Mouse (Mus musculus) thymus, adult 2 months (tissue): ENCODE measurements around the gene Lrrtm3. TPM values are rescaled to one million over a fixed set of nuclear protein-coding genes. Genes with fewer than 3 reads are reported as not detected.

ENCODE experiments used
- DNase-seq: peaks from one replicate; pipeline ENCODE4 v3.0.0; 2021
- H3K27ac ChIP-seq: fragments of 200-500 bp; 2 replicates; pipeline ENCODE4 v1.5.1; 2012; ENCODE audit warnings: low read length, control low read depth; ENCODE audit not compliant: control insufficient read depth, insufficient read depth
- H3K27me3 ChIP-seq: fragments of 200-500 bp; 2 replicates; pipeline ENCODE4 v1.6.1; 2012; ENCODE audit warnings: mild to moderate bottlenecking, low read length, moderate library complexity, mixed read lengths; ENCODE audit not compliant: control insufficient read depth, insufficient read depth
- H3K36me3 ChIP-seq: fragments of 200-500 bp; 2 replicates; pipeline ENCODE4 v1.6.1; 2012; ENCODE audit warnings: mild to moderate bottlenecking, low read length, moderate library complexity; ENCODE audit not compliant: control insufficient read depth, insufficient read depth
- H3K4me1 ChIP-seq: fragments of 200-500 bp; replicated peaks from 2 replicates; pipeline ENCODE4 v1.6.1; 2012; ENCODE audit warnings: low read length; ENCODE audit not compliant: control insufficient read depth, insufficient read depth
- H3K4me3 ChIP-seq: fragments of 200-500 bp; 2 replicates; pipeline ENCODE4 v1.5.1; 2012; ENCODE audit warnings: mild to moderate bottlenecking, low read length, control low read depth, moderate library complexity; ENCODE audit not compliant: control insufficient read depth, insufficient read depth
- CTCF ChIP-seq: fragments of 200-500 bp; IDR thresholded peaks from 2 replicates; pipeline ENCODE4 v1.5.1; 2012; ENCODE audit warnings: mild to moderate bottlenecking, control low read depth, low read length, moderate library complexity, borderline replicate concordance; ENCODE audit not compliant: control insufficient read depth, poor library complexity, insufficient read depth; ENCODE audit errors: extremely low read depth
- POLR2A ChIP-seq: fragments of 200-500 bp; IDR thresholded peaks from 2 replicates; pipeline ENCODE4 v1.6.1; 2012; ENCODE audit warnings: mild to moderate bottlenecking, low read length, control low read depth, moderate library complexity; ENCODE audit not compliant: control insufficient read depth, poor library complexity, insufficient read depth; ENCODE audit errors: extremely low read depth
- WGBS: fragments of 180-500 bp; shearing (Covaris S2); methylation state at CpG from one replicate; pipeline ENCODE4 v1.1.7; 2018; 5-methylcytosine and 5-hydroxymethylcytosine counted together
- polyA plus RNA-seq: library from polyadenylated mRNA; depleted of rRNA; stranded (reverse); fragments of >200 nt; gene quantifications from 2 replicates; pipeline ENCODE4 v1.2.3, GENCODE M21; 2012

The Lrrtm3 gene
- polyA plus RNA-seq, 1 experiment = not detected

DNA sequence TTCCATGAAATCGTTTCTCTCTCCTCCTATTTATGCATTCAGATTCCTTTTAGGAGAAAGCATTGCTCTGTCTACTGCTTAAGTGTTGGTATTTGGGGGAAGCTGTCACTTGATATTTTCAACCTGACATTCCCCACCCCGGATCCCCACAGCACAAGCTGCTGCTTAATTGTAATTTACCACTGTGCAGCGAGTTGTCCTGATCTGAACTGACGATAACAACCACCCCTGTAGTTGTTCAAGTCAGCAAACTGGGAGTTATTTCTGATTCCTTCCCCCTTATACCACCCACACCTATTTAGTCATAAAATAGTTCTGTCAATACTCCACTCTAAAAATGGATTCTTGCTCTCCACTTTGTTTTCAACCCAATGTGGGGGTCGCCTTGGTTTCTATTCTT is 95.8 kb downstream of the Lrrtm3 start:
- Histone ChIP-seq H3K4me1 (no peaks in the 10 kb centered on the region), H3K27ac (no peak overlapping the region), H3K4me3 (no peak overlapping the region), H3K27me3 (no peaks in the 10 kb centered on the region), H3K36me3 (no peaks in the 10 kb centered on the region)
- no peak for DNase-seq
- no peak for TF ChIP-seq CTCF
- TF ChIP-seq POLR2A = no peak
- 93% methylated on average over 5 of the region's 5 CpGs for WGBS

DNA sequence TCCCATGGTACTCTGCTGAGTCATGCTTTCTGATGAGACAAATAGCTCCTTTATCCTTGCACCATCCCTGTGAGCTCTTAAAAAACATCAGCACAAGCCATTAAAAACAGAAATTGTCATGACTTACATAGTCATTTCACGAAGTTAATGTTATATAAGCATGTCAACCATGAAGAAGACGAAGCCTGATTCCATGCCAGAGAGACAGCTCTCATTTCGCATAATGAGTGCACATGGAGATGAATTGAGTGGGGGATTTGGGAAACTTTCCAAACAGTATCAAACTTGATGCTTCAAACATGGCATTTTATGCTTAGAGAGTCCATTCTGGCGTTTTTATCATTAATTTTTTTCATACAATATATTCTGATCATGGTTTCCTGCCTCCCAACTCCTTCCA is 104.5 kb downstream of the Lrrtm3 start:
- DNase-seq = no peak
- WGBS = 69% methylated on average over 4 of the region's 4 CpGs
- TF ChIP-seq CTCF = no peak
- TF ChIP-seq POLR2A = no peak
- H3K36me3 ChIP-seq = no peaks in the 10 kb centered on the region
- no peaks in the 10 kb centered on the region for H3K4me1 ChIP-seq
- no peak overlapping the region for H3K27ac ChIP-seq
- H3K27me3 ChIP-seq = no peaks in the 10 kb centered on the region
- no peak overlapping the region for H3K4me3 ChIP-seq

DNA sequence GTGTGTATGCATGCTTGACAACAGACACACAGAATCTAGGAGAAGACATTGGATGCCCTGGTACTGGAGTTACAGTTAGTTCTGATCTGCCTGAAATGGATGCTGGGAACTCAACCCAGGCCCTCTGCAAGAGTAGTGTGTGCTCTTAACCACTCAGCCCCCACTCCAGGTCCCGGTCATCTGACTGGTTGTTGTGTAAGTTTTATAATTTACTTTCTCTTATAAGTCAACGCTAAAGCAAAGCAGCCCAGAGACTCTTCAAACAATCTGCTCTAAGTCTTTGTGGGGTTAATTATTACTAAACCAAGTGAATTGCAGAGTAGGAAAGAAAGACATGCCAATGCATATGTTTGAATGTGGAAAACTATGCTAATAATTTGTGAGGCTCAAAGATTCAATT is 110.7 kb downstream of the Lrrtm3 start:
- Histone ChIP-seq H3K36me3 (no peaks in the 10 kb centered on the region), H3K4me1 (no peaks in the 10 kb centered on the region), H3K27ac (no peak overlapping the region), H3K4me3 (no peak overlapping the region), H3K27me3 (no peaks in the 10 kb centered on the region)
- DNase-seq = no peak
- WGBS = 94% methylated on average over 2 of the region's 2 CpGs
- TF ChIP-seq POLR2A (no peak), CTCF (no peak)

DNA sequence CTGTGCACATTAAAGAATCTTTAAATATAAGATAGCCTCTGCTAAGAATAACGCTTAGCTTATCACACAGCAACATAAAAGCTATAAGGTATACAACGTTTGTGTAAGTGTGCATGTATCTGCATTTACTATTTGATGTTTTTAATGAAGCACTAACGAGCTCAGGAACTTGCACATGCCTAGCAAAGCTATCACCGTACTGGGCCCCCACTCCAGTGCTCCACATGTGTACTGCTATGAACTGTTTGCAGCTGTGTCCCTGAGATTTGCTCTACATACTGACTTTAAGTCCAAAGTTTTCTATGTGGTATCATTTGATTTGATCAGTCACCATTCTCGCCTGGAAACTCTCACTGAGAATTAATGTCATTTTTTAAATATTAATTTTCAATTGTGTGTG is 111.1 kb downstream of the Lrrtm3 start:
- 85% methylated on average over 5 of the region's 5 CpGs for WGBS
- Histone ChIP-seq H3K27ac (no peak overlapping the region), H3K36me3 (no peaks in the 10 kb centered on the region), H3K27me3 (no peaks in the 10 kb centered on the region), H3K4me3 (no peak overlapping the region), H3K4me1 (no peaks in the 10 kb centered on the region)
- TF ChIP-seq CTCF = no peak
- TF ChIP-seq POLR2A = no peak
- no peak for DNase-seq

DNA sequence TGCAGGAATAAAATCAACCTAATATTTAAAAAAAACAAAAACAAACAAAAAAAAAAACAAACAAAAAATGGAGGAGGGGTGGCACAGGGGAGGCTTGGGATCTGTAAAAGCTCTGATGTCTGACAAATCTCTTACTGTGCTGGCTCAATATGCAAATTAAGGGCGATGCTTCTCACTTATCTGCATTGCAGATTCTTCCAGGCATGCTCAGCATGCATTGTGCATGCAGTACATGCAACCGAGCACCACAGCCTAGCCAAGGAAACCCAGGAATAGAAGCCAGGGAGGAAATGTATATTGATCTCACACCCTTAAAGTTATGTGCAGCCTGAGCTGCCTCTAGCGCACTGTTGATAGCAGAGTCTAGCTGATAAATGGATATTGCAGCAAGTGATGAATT is 111.5 kb downstream of the Lrrtm3 start:
- no peak overlapping the region for H3K4me3 ChIP-seq
- H3K27me3 ChIP-seq = no peaks in the 10 kb centered on the region
- no peak for DNase-seq
- H3K4me1 ChIP-seq = no peaks in the 10 kb centered on the region
- H3K27ac ChIP-seq = no peak overlapping the region
- no peaks in the 10 kb centered on the region for H3K36me3 ChIP-seq
- WGBS = 59% methylated on average over 3 of the region's 3 CpGs
- TF ChIP-seq CTCF = no peak
- TF ChIP-seq POLR2A = no peak

DNA sequence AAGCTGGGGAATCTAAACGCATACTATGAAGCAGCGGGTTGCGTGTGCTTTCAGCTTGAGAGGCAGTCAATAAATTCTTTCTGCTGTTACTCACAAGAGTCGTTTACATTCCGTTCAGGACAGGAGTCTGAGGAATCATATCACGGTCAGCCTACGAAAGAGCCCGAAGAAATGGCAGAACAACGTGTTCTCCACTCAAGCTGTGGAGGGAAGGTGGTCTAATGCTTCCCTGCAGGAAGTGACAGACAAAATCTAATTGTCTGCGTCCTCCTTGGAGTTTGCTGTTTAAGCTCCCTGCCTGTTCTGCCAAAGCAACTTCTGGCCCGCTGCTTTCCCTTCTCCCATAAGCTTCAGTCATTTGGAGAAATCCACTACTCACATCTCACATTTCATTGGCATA is 112.0 kb downstream of the Lrrtm3 start:
- TF ChIP-seq CTCF (no peak), POLR2A (no peak)
- WGBS = 71% methylated on average over 11 of the region's 11 CpGs
- H3K27me3 ChIP-seq = no peaks in the 10 kb centered on the region
- no peak overlapping the region for H3K27ac ChIP-seq
- H3K4me3 ChIP-seq = no peak overlapping the region
- DNase-seq = no peak
- H3K36me3 ChIP-seq = no peaks in the 10 kb centered on the region
- no peaks in the 10 kb centered on the region for H3K4me1 ChIP-seq

DNA sequence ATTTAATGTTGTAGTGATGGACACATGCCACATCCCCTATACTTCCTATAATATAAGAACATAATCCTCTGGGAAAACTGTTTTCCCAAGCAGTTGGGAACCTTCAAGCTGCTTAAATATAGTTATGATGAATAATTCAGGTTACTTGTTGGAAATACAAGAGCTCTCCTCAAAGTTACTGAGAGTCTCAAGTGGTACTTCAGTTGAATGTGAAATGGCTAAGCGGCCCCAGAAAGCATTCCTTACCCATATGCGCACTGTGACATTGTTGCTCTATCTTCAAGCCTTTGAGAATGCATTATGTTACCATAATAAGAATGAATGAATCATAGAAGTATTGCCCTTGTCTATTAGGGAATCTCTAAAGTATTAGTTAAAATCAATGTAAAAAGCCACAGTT is 117.8 kb downstream of the Lrrtm3 start:
- Histone ChIP-seq H3K27ac (no peak overlapping the region), H3K36me3 (no peaks in the 10 kb centered on the region), H3K4me1 (no peaks in the 10 kb centered on the region), H3K27me3 (no peaks in the 10 kb centered on the region), H3K4me3 (no peak overlapping the region)
- no peak for TF ChIP-seq CTCF
- no peak for TF ChIP-seq POLR2A
- 93% methylated on average over 2 of the region's 2 CpGs for WGBS
- DNase-seq = no peak
